Mouse (Mus musculus) spleen, postnatal 36 days (tissue): ENCODE measurements around the gene Ppp4c.

Experiments
- DNase-seq, 2 experiments: peaks; one replicate each; pipeline ENCODE4 v3.0.0; 2022; ENCODE audit warnings: low spot score in 2 of 2, mixed read lengths in 1 of 2

The Ppp4c gene

DNA sequence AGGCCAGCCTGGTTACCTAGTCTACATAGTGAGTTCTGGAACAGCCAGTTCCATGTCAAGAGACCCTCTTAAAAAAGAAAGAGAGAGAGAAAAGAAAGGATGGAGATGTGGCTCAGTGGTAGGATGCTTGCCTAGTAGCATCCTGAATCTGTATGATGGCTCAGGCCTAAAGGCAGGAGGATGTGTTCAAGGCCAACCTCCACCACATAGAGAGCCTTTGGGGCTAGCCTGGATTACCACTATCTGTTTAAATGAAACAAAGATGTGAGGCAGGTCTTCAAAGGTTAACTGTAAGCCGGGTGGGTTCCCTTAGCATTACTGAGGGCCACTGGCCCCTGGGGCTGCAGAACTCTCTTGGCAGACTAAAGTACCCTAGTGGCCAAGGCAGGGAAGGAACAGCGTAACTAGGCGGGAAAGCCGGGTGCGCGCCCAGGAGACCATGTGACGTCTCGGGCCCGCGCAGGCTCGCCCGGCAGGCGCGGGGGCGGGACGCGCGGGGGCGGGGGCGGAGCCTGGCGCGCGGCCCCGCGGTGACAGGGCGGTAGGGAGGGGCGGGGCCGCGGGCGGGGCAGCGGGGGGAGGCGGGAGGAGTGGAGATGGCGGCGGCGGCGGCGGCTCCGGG lies 33.1 kb downstream of the Ppp4c start, which contains the start of gene Mapk3:
TSS of gene Mapk3 (plus strand) at position 552 of the 622 bp plus-strand sequence.
- DNase-seq = peak; percentile 89 to 91

DNA sequence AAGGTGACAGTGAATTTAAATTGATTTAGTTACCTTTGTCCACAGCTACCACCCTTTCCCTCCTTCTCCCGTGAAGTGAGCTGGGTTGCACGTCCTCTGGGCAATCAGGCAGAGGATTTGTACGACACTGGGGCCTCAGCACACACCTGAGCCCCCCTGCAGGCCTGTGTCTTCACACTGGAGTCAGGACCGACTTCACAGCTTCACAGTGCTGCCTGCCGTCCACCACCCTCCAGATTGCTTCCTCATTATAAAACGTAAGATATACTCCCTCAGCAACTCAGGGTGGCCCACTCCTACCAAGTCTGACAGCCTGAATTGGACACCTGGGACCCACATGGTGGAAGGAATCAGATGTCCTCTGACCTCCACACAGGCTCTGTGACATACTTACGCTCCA lies 33.8 kb downstream of the Ppp4c start:
- no peak for DNase-seq

DNA sequence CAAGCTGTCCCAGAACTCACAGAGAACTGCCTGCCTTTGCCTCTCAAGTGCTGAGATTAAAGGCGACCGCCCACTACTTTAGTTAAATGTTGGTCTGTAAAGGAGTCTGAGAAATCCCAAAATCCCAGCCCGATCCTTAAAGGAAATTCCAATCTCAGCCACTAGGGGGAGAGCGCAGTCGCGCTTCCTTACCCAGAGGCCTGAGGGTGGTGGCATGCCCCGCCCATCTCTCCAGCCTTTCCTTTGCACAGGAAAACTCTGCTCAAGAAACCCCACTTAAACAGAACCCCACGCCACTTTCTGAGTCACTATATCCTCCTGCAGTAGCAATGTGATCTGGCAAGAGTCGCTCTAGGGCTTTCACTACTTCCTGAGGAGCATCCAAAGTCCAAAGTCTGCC lies 37.4 kb downstream of the Ppp4c start:
- DNase-seq = peak; percentile 48 to 66

DNA sequence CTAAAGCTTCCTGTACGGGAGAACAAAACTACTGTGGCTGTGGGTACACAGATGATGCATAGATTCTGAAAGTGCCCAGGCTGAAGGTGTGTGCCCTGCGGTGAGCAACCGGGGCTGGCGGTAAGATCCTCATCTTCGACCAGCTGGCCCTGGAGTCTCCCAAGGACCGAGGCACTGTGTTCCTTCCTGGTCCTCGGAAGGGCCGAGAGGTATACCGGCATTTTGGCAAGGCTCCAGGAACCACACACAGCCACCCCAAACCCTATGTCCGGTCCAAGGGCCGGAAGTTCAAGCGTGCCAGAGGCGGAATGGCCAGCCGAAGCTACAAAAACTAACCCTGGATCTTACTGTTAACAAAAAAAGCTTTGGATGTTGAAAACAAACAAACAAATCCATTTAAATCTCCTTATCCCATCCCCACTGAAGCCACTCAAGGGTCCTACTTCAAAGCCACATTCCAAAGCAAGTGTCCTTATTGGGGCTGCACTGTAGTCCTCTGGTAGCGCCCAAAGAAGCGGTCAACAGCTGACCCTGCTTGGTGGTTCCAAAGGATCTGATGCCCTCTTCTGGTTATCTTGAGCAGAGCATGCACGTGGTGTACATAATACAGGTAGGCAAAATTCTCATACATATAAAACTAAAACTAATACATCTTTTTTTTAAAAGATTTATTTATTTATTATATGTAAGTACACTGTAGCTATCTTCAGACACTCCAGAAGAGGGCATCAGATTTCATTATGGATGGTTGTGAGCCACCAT lies 42.5 kb downstream of the Ppp4c start:
- no peak for DNase-seq

GRCm38 (mm10) chr7:126748824-126749223 lies 43.5 kb downstream of the Ppp4c start:
- DNase-seq = no peak

- peak; percentile 56 to 61 for DNase-seq
These were observed 45.5 kb downstream of the Ppp4c start for GRCm38 (mm10) chr7:126746798-126747197.

- DNase-seq = peak; percentile 45 to 64
These were observed 46.2 kb downstream of the Ppp4c start for GRCm38 (mm10) chr7:126746066-126746465.

DNA sequence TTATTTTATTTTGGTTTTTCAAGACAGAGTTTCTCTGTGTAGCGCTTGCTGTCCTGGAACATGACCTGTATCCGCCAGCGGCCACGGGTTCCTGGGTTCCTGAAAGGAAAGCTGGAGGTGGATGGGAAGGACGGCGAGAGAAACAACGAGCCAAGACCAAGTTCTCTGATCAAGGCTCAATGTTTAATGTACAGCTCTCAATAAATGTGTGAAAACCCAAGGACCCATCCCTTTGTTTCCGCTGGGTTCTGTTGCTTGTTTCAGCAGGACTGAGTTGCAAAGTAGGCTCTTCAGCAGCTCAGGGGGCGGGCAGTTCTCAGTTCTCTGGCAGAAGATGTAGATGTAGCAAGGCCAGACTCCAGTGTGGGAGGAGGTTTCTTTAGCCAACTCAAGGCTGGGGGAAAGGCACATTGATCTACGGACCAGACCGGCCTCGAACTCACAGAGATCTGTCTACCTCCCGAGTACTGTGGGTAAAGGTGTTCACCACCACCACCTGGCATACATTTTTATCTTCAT lies 50.3 kb downstream of the Ppp4c start:
- DNase-seq = no peak

GRCm38 (mm10) chr7:126741452-126741851 lies 50.8 kb downstream of the Ppp4c start:
- no peak for DNase-seq

DNA sequence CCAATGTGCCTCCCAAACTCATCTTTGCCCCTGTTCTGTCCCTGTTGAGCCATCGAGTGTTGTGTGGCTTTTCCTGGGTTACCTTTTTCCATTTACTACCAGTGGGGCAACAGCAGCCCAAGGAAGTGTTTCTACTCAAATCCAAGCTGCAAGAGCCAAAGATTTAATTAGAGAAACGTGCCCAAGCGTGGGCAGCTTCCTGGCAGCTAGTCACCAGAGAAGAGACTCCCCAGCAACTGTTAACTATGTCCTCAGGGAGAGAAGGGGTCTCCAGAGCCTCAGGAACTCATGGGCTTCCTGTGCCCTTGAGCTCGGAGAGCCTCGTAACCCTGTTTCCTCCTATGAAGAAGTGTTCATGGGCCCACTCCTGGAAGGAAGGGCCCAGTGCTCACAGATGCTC lies 51.3 kb downstream of the Ppp4c start:
- DNase-seq = no peak

DNA sequence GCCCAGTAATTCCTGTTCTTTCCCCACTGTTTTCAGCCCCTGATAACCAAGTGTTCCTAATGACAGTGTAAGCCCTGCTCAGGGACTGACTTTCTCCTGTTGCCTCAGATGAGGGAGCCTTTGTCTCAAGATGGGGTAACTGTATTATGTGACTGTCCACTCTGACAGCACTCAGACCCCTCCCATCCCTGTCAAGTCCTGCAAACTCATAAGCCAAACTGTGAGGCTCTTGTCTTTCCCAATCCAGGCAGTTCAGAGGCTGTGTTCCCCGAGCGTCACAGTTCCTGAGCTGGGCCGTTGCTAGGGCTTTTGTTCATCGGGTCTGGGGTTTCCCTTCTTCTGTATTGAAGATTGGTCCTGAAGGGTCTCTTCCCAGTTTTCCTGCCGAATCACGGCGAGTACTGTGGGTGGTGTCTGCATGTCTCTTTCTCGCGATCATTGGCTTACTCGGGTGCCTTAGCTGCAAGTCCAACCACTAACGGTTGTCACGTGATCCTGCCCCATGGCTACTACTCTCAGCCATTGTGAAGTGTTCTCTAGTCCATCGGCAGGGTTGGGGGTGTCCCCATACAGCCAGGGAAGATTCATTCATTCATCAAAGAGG lies 52.1 kb downstream of the Ppp4c start:
- no peak for DNase-seq

- no peak for DNase-seq
These were observed 52.7 kb downstream of the Ppp4c start for GRCm38 (mm10) chr7:126739551-126739950.

- DNase-seq = no peak
These were observed 56.2 kb downstream of the Ppp4c start for GRCm38 (mm10) chr7:126736122-126736521.
